Mouse (Mus musculus): ENCODE data around the gene Olfr18.
"Not testable (repeated sequence)": the region's sequence is repeated elsewhere in the genome, so short reads cannot be mapped to it uniquely, and the experiment has no call there.

Olfr18 gene

DNA sequence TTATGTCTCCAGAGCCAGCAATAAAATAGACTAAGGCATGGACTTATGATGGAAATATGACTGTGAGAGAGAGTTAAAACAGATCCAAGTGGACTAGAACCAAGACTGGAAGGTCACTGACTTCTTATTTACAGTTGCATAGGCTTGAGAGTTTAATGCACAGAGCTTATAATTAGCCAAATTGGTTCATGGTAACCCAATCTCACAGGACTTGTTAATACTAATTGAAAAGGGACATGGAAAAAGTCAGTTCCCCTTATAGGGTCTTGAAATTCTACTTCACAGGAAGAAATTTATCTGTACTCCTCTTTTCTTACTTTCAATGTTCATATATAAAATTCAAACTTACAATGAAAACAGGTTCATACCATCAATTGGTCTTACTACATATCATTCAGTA lies at the start of gene Olfr18:
Gene Olfr18 (minus strand): TSS at position 101 of the 400 bp plus-strand sequence.
- no peak for ATAC-seq (ENCODE audit: low TSS enrichment)

DNA sequence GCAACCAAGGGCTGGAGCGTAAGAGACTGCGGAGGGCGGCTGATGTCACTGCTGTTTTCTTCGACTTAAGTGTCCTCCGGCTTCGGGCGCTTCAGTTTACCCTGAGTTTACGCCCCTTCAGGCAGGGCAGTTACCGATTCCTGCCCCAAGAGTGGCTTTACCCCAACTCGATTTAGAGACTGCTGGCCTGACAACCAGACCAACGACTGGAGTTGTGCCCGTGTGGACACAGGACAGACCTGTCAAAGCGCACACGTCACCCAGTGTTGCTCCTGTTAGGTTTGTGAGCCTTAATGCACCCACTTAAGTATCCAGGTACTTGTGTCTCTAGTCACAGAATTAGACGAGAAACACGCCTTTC lies 49.4 kb upstream of the Olfr18 start:
- ATAC-seq (ENCODE audit: low TSS enrichment) = no peak; the same call in 1 of the 2 replicates

DNA sequence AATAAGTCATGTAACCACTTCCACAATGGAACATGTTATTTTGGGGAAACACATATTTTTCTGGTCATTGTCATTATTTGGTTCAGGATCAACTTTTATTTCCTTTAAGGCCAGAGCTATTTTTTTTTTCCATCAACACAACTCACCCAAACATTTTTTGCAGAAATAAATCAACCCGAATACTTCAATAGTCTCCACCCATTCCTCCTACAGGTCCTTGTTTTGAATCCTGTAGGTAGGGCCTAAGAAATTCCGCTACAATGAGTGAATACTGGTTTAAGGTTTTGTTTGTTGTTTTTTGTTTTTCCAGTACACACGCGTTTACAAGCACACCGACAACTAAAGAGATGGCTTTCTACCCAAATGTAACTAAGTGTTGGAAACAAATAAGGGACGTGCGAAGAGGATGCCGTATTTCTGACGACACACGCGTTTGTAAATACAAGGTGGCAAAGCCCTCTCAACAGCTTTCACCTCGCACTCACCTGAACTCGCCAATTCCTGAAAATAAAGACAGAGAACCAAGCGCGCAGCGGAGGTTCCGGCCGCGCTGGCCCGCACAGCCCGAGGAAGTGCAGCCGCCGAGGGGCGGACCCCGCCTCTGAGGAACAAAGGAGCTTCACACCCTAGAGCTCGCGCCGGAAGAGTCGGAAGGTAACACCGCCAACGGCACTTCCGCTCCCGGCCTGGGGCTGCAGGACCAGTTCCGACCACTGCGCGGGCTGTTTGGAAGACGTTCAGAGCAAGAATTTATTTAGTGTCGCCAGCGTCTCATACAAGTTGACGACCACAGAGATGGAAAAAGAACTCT lies 48.8 kb upstream of the Olfr18 start, which contains the start of gene Zfp560:
Gene Zfp560 (minus strand): TSS at position 646 of the 811 bp plus-strand sequence.
- peak; percentile 100 for ATAC-seq (ENCODE audit: low TSS enrichment)

DNA sequence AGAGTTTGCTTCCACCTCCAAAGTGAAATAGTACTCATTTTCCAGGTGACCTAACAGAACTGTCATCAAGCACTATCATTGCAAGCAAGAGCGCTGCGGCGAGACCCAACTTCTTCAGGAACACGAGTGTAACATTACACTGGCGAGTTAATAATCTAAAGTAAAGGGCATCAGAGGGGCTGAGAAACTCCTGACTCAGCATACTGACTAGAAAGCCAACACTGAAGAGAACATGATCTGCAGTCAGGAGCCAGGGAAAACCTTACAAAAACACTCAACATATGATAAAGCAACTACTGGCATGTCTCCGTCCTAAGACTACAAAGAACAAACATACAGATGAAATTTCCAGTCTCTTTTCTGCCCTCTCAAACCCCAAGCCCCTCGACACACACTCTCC lies 47.8 kb upstream of the Olfr18 start:
- ATAC-seq (ENCODE audit: low TSS enrichment) = no peak

DNA sequence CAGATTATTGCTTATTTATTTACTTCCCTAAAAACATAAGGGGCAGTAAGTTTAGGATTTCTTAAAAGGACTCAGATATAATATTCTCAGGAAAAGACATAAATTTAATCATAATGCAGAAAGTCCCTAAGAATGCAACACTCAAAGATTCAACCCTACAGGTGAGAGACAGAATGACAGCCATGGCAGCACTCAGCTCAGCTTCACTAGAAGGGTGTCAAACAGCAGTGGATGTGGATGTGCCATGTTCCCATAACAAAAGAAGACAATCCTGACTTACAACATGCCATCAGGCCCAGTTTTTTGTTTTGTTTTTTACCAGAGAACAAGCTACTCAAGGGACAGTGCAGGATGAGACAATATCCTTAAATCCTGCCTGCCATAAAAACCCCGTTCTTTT lies 38.8 kb upstream of the Olfr18 start:
- no peak for ATAC-seq (ENCODE audit: low TSS enrichment)

DNA sequence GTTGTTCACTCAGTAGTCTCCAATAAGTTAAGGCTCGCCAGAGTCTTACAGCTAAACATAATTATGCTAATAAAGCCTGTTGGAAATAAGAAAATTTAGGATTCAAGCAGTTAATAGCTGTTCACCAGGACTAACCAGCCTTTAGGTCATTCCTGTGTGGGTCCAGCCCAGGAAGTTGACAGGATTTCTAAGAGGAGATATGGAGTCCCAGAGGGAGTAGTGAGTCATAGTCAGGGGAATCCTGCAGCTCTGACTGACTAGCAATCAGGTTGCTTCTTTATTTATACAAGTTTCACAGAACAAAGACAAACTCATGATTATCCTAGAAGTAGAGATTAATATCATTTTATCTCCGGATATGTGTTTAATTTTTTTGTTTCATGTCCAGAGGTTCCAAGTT lies 31.4 kb upstream of the Olfr18 start:
- ATAC-seq (ENCODE audit: low TSS enrichment) = no peak

DNA sequence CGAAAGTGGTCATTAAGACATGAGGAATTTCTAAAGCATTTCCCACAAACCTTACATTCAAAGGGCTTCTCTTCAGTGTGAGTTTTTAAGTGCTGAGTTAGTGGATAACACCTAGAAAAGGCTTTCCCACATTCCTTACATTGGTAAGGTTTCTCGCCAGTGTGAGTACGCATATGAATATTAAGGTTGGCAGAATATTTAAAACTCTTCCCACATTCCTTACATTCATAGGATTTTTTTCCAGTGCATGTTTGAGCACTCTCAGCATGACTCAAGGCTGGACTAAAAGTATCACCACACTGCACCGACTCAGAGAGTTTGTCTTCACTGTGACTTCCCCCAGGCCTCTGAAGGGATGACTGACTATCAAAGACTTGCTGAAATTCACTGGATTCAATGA lies 12.6 kb upstream of the Olfr18 start:
- no peak for ATAC-seq (ENCODE audit: low TSS enrichment)

DNA sequence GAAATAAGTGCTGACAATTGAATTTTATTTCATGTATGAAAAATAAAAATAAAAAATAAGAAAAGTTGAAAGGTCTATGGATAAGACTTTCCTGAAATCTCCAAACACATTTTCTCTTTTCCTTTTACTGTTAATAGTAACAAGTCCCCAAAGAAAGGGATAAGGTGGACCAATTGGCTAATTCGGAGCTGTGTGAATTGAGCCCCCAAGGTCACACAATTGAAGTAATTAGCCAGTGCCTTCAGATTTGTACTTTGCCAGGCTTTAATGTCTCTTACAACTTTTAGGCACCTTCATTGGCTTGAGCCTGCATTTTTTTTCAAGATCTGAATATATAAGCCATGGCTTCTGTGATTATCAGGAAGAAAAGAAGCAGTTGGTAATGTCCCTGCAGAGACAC lies 37.7 kb downstream of the Olfr18 start, which contains the start of gene Olfr873:
Gene Olfr873 (plus strand): TSS at position 301 of the 400 bp plus-strand sequence.
- ATAC-seq (ENCODE audit: low TSS enrichment) = no peak

DNA sequence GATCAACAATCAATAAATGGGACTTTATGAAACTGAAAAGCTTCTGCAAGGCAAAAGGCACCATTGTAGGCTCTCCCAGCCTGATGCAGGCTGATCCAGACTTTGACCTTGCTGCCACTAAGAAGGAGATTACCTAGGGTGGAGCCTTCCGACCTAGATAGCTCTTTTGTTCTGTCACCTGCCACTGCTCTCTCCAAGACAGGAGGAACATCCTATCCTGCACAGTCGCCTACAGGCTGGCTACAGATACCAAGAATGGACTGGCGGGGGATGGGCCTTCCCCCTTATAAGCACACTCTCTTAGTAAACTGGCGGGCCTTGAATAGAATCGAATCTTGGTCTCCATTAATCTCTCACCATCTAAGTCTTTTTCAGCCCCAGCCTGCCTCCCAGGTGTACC lies 40.3 kb downstream of the Olfr18 start:
- ATAC-seq (ENCODE audit: low TSS enrichment) = not testable (repeated sequence)

DNA sequence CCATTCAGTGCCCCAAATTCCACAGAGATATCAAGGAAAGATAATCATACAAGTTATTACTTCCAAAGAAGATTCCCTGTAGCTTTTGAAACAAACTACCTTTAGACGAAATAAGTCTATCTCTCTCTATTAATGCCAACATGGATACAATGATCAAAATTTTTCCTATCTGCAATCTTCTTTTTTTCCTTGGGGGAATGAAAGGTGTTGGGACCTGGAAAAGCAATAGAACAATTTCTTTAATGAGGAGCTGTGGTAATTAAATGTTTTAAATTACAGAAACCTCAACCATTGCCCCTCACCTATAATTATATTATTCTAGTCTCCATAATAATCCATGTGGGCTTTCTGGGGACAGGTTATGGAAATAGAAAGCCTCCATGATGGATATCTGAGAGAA lies 53.8 kb downstream of the Olfr18 start, which contains the start of gene Olfr39:
Gene Olfr39 (plus strand): TSS at position 301 of the 400 bp plus-strand sequence.
- ATAC-seq (ENCODE audit: low TSS enrichment) = no peak

All from frontal cortex, adult (tissue).